Mouse (Mus musculus): ENCODE results near the gene Tomm40.

Gene Tomm40

DNA sequence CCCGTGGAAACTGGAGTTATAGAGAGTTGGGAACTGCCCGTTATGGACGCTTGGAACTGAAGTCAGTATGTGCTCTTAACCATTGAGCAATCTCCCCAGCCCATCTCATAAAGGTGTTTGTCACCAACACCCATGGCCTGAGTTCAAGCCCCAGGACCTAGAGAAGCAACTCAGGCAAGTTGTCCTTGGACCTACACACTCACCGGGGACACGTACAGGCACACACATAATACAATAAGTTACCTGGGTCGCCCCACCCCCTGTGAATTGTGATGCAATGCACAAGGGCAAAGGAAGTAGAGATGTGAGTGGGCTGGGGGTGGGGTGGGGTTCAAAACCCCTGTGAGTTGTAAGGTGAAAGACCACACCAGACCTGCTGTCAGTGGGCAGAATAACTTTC is 28.7 kb downstream of the Tomm40 start:
- no peak for DNase-seq (ENCODE audit: low spot score)

GRCm38 (mm10) chr7:19685374-19685773 is 29.9 kb downstream of the Tomm40 start:
- DNase-seq (ENCODE audit: low spot score): no peak

DNA sequence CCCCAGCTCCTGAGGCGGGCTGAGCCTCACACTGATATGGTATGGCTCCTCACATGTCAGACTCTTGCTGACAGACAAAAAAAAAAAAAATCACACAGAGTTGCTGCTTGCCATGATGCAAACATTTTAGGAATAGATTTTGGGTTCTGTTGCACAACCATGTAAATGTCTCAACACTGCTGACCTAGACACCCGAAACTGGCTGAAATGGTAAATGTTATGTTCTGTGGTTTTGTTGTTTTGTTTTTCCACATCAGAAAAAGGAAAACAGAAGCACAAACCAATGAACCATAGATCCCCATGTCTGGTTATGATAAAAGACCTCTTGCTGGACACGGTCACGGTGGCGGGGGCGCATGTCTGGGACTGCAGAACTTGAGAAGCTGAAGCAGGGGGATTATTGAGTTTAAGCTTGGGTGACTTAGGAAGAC is 31.5 kb downstream of the Tomm40 start:
- DNase-seq (ENCODE audit: low spot score): no peak

DNA sequence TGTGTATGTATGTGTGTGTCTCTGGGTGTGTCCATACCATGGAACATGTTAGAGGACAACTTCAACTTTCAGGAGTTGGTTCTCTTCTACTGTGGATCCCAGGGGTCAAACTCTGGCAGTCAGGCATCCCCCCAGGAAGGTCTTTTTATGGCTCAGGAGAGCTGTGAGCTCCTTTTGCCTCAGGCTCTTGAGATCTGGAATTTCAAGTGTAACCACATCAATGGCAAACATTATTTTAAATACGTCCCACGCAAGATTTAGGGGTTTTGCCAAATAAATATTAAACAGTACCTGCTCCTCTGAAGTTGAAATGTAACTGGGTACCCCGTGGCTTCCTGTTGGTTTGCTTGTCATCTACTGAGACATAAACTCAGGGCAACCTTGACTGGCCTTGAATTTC is 32.3 kb downstream of the Tomm40 start:
- no peak for DNase-seq (ENCODE audit: low spot score)

DNA sequence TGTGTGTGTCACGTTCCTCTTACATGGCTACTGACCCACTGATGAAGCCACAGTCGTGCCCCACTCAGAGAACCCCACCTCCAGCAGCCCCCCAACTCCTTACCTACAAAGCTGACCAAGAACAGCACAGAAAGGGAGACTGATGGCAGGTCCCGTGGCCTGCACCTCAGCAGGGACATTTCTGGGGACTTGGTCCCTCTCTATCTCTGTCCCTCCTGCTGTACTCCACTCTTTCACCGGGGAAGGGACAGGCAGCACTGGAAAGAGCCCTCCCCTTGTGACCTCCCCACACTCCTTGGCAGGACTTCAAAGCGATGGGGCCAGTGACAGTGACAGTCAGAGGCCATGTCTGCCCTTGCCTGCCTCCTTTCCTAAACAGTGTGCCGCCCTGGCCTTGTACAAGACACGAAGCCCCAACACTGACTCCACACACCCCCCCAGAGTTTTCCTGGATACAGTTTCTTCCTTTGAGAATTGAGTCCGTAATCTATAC is 34.0 kb downstream of the Tomm40 start, which contains the start of the genes Gm44805 and Apoc4:
Gm44805 (minus strand) TSS at position 222 of the 493 bp plus-strand sequence.
Apoc4 (minus strand) TSS at position 278 of the 493 bp plus-strand sequence.
- DNase-seq (ENCODE audit: low spot score): no peak

DNA sequence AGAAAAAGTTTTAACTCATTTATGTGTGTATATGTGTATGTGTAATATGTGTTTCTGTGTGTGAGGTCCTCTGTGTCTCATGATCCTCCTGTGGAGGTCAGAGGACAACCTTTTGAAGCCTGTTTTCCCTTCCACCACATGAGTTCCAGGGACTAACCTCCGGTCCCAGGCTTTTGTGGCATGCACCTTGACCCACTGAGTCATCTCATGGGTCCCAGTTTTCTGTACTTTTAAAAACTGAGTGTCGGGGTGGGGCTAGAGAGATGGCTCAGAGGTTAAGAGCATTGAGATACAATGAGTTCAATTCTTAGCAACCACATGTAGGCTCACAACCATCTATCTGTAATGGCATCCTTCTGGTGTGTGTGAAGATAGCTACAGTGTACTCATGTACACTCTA is 34.5 kb downstream of the Tomm40 start:
- no peak for DNase-seq (ENCODE audit: low spot score)

DNA sequence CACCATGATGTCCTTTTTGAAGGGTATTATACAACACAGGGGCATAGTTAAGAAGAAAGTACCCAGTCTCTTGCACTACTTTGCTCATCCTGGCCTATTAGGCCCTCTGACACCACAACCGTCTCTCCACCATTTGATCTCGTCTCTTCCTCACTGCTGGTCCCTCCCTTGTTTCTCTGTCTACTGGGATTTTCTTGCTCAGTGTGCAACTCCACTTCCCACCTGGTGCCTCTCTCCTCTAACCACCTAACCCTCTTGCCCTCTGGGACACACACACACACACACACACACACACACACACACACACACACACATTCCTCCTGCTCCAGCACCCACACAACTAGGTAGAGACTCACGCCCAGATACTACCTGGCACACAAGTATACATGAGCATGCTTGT is 36.3 kb downstream of the Tomm40 start:
- no peak for DNase-seq (ENCODE audit: low spot score)

GRCm38 (mm10) chr7:19677872-19678271 is 37.4 kb downstream of the Tomm40 start, which contains the start of gene Apoc2:
Gene Apoc2 (minus strand): TSS chr7:19677941.
- no peak for DNase-seq (ENCODE audit: low spot score)

- no peak for DNase-seq (ENCODE audit: low spot score)
Observed at GRCm38 (mm10) chr7:19676662-19677061, 38.6 kb downstream of the Tomm40 start.

GRCm38 (mm10) chr7:19675824-19676223 is 39.4 kb downstream of the Tomm40 start:
- DNase-seq (ENCODE audit: low spot score): no peak

GRCm38 (mm10) chr7:19673083-19673699 is 42.0 kb downstream of the Tomm40 start:
- no peak for DNase-seq (ENCODE audit: low spot score)

GRCm38 (mm10) chr7:19671511-19671910 is 43.7 kb downstream of the Tomm40 start:
- no peak for DNase-seq (ENCODE audit: low spot score)

- DNase-seq (ENCODE audit: low spot score): peak; percentile 85
Observed at GRCm38 (mm10) chr7:19668947-19669721, 46.1 kb downstream of the Tomm40 start.

- no peak for DNase-seq (ENCODE audit: low spot score)
Observed at GRCm38 (mm10) chr7:19667434-19667833, 47.8 kb downstream of the Tomm40 start.

GRCm38 (mm10) chr7:19666750-19667149 is 48.5 kb downstream of the Tomm40 start:
- DNase-seq (ENCODE audit: low spot score): no peak

DNA sequence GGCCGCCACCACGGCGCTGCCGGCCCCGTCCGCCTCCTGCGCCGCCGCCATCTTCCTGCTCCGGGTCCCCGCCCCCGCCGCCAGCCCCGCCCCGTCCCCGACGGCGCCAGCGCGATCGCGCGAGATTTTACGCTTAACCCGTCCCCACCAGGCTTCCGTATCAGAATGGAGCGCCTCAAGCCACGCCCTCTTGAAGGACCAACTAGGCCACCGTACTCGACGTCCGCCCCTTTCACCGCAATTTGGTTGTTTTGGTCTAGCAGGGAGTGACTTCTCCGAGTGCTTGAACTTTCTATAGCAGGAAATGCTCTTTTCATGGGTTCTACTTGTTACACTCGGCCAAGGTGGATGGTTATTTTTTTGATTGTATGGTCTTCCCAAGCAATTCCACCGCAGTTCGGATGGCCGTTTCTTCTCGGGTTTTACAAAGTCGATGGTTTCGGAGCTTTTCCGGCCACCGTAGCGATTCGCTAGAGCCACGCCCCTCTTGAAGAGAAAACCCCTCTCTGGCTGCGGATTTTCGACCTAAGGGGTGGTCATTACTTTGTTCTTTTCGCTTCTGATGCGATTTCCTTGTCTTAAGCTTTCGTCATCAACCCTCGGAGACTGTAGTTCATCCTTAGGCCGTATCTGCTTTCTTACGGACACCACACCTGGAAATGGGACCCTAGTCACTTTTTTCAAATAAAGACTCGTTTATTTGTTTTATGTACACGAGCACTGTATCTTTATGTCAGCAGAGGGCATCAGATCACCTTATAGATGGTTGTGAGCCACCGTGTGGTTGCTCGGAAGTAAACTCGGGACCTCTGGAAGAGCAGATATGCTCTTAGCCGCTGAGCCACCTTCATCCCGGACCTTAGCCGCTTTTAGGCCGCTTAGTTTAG is 50.0 kb downstream of the Tomm40 start, which contains the start of gene Clptm1:
Clptm1 (minus strand) TSS at position 79 of the 887 bp plus-strand sequence.
- peak; percentile 95 for DNase-seq (ENCODE audit: low spot score)

DNA sequence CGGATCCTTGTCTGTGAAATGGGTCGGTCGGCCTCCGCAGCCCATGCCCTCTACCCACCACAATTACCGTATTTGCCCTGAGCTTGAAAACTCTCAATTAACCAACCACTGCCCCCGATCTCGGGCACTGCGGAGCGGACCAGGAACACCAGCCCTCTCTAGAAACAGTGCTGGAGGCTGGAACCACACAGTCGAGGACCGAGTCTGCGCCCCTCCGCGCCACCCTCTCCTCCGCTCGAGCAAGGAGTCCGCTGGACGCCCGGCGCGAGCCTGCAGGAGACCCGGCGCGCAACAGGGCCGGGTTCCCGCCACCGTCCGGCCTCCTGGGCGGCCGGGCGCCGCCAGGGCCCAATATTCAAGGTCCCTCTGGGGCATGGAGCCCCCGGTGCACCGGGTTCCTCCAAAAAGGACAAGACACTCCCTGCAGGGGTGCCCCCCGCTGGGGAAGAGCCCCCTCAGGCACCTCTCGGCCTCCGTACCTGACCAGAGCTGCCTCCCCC is 50.7 kb downstream of the Tomm40 start:
- no peak for DNase-seq (ENCODE audit: low spot score)

GRCm38 (mm10) chr7:19663940-19664339 is 51.3 kb downstream of the Tomm40 start:
- peak; percentile 23 for DNase-seq (ENCODE audit: low spot score)

DNA sequence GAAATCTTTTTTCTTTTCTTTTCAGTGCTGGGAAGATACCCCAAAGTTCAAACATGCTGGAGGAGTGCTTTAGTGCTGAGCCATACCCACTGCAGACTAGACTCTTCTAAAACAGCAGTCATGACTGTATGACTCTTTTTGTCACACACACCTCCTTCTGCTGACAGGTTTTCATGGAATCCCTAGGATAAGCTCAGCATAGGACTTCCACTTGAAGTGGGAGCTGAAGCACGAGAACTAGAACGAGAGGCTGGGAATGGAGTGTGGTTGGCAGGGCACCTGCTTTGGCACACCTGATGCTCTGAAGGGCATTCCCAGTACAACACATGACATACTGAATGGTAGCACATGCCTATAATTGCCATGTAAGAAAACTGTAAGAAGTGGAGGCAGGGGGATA is 62.6 kb downstream of the Tomm40 start:
- no peak for DNase-seq (ENCODE audit: low spot score)
